Mouse (Mus musculus): ENCODE measurements around the gene Abi3.

Gene Abi3

GRCm38 (mm10) chr11:95826317-95827167 is 15.7 kb downstream of the Abi3 start:
- DNase-seq (ENCODE audit: low spot score in 2 of 2) = no peak

DNA sequence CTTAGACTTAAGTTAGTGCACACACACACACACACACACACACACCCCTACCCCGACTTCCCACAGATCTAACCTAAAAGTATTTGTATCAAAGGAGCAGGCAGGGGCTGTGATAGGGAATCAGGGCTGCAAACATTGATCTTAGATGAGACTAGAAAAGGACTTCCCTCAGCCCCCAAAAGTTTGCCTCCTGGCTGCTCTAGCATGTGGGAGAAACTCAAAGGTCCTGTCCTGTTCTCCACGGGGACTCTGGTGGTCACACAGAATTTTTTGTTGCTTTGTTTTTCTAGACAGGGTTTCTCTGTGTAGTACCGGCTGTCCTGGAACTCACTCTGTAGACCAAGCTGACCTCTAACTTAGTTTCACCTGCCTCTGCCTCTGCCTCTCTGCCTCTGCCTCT is 16.7 kb downstream of the Abi3 start:
- no peak for DNase-seq (ENCODE audit: low spot score in 2 of 2)

GRCm38 (mm10) chr11:95824877-95825243 is 17.4 kb downstream of the Abi3 start:
- peak in 1 of 2 experiments; percentile 44 for DNase-seq (ENCODE audit: low spot score in 2 of 2)

DNA sequence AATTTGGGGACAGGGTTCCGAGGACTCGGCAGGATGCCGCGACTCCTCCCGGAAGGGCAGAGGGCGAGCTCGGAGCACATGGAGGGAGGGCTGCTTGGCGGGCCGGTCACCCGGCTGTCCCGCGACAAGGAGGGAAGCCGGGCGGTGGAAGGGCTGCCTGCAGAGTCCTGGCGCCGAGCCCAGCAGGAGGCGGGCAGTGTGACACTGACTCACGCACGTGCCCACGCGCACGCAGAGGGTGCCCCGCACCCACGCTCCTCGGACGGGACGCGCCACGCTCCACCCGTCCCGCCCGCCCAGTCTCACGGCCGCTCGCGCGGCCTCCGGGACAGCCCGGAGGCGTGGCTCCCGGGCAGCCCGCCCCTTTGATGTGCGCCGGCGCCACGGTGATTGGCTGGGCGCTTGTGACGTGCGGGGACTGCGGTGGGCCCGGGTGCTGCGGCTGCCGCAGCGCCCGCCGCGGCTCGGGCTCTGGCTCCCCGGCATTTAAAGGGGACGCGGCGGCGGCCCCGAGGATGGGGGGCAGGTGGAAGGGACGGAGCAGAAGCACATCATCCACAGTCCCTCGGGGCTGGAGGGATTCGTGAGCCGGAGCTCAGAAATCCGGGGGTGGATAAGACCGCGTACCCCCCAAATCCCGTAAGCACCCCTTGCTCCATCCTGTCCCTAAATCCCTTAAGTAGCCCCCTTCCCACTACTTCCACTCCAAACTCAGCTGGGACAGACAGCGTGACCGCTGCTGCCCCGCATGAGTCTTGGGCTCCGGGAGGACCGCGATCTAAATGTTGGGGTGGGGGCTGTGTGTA is 18.0 kb downstream of the Abi3 start, which contains the start of gene Phospho1:
Phospho1 (plus strand) TSS at position 429 of the 806 bp plus-strand sequence.
- DNase-seq (ENCODE audit: low spot score in 2 of 2) = peak; percentile 91 to 93

GRCm38 (mm10) chr11:95822437-95822836 is 19.8 kb downstream of the Abi3 start:
- DNase-seq (ENCODE audit: low spot score in 2 of 2) = no peak

- no peak for DNase-seq (ENCODE audit: low spot score in 2 of 2)
Measured at GRCm38 (mm10) chr11:95821511-95821910, 20.8 kb downstream of the Abi3 start.

- no peak for DNase-seq (ENCODE audit: low spot score in 2 of 2)
Measured at GRCm38 (mm10) chr11:95819138-95819537, 23.1 kb downstream of the Abi3 start.

GRCm38 (mm10) chr11:95815412-95815811 is 26.9 kb downstream of the Abi3 start:
- DNase-seq (ENCODE audit: low spot score in 2 of 2) = no peak

GRCm38 (mm10) chr11:95814857-95815256 is 27.4 kb downstream of the Abi3 start:
- DNase-seq (ENCODE audit: low spot score in 2 of 2) = no peak

GRCm38 (mm10) chr11:95814101-95814500 is 28.2 kb downstream of the Abi3 start:
- no peak for DNase-seq (ENCODE audit: low spot score in 2 of 2)

- no peak for DNase-seq (ENCODE audit: low spot score in 2 of 2)
Measured at GRCm38 (mm10) chr11:95812224-95812623, 30.1 kb downstream of the Abi3 start.

DNA sequence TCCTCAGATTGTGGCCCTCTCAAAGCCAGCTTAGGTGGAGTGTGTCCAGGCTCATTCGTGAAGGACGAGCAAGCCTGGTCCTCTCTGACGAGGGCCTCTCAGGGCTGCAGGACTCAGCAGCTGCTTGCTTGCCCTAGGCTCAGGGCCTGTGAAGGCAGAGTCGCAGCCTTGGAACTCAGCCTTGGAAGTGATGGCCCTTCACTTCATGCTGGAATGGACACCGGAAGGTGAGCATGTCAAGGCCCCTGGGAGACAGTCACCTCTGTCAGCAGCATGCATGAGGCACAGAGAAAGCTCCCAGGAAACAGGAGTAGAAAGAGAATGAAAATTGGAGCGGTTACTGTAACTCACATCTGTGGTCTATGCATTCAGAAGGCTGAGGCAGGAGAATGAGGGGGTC is 30.5 kb downstream of the Abi3 start:
- no peak for DNase-seq (ENCODE audit: low spot score in 2 of 2)

DNA sequence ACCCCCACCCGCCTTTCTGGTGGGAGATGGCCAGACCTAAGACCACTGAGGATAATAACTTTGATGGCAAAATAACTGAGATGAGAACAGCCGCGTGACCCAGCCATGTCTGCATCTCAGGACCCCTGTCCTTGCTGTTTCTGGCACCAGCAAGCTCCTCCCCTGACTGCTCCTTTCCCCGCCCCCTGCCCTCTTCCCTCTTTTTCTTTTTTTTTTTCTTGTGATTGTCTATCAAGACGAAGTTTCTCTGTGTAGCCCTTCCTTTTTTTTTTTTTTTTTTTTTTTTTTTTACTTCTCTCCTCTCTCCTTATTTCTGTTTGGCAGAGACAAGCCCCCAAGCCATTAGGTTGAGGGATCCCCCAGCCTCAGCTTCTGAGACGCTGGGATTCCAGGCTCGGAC is 31.4 kb downstream of the Abi3 start:
- no peak for DNase-seq (ENCODE audit: low spot score in 2 of 2)

GRCm38 (mm10) chr11:95809603-95810002 is 32.7 kb downstream of the Abi3 start:
- DNase-seq (ENCODE audit: low spot score in 2 of 2) = no peak

DNA sequence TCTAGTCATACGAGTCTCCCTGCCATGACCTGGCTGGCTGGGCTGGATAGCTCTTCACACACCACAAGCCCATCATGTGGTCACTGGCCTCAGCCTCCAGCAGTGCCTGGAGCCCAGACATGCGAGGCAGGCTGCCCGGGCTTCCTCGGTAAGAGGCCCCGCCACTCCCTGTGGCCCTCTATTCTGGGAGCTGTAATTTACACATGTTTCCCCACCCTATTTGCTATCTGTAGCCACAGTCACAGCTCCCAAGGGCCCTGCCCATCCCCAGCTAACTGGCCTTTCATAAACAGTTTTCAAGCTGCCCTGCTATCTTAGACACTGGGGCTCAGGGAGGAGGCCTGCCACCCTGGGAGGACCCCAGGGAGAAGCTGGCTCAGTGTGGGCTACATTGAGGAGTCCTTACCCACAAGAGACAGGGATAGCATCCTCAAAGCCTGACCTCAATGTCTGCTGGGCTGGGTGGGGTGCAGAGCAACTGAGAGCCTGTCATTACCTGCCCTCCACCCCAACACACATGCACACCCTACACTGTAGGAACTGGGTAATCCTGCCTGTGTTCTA is 33.7 kb downstream of the Abi3 start:
- no peak for DNase-seq (ENCODE audit: low spot score in 2 of 2)

GRCm38 (mm10) chr11:95807884-95808283 is 34.4 kb downstream of the Abi3 start:
- no peak for DNase-seq (ENCODE audit: low spot score in 2 of 2)

DNA sequence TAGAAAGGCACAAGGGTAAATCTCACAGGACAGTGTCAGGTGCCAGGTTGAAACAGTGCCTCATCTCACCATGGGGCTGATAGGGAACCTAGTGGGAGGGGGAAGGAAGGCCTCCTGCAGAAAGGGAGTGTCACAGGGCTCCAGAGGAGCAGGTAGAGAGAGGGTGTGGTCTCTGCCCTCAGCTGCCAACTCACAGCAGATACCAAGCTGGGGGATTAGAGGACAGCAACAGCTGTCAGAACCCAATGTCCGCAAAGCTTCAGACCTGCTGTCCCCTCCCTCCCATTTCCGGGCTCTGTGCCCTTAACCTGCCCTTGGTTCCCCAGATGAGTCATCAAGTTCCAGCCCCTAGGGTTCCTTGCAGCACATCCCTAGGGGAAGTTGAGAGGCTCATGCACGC is 36.7 kb downstream of the Abi3 start:
- no peak for DNase-seq (ENCODE audit: low spot score in 2 of 2)

- no peak for DNase-seq (ENCODE audit: low spot score in 2 of 2)
Measured at GRCm38 (mm10) chr11:95805010-95805409, 37.3 kb downstream of the Abi3 start.

DNA sequence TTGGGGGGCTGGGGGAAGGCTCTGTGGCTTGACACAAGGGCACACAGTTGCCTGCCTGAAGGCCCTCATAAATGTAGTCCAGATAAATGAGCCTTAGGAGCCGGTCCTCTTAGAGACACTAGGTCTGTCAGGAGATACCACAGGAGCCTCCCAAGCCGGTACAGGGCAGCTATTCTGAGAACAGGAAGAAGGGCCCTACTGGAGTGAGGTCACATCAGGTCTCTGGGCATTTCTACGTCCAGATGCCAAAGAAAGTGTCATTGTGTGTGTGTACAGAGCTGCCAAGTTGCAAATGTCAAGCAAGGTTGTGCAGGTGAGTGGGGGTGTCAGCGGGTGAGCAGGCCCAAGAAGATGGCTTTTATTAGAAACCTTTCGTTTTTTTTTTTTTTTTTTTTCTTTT is 46.7 kb downstream of the Abi3 start:
- DNase-seq (ENCODE audit: low spot score in 2 of 2) = no peak

GRCm38 (mm10) chr11:95794201-95794600 is 48.1 kb downstream of the Abi3 start:
- DNase-seq (ENCODE audit: low spot score in 2 of 2) = no peak

DNA sequence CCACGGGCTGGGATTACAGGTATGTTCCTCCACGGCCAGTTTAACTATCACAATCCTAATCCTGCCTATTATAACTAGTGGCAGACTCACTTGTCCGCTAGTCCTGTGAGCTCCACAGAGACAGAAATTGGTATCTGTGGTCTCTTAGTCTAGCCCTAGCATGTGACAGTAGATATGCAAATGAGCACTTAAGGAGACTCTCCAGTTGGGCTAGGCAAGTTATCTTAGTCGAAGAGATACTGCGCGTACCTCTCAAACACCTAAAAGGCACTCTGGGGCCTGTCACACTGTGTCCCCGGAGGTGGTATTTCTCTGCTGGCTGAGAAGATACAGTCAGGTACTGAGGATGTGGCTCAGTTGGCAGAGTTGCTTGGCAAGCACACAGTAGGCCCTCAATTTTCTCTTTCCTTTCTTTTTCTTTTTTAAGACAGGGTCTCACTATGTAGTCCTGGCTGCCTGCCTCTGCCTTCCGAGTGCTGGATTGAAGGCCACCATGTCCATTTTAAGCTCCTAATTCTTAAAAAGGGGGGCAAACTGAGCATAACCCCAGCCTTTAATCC is 49.2 kb downstream of the Abi3 start:
- DNase-seq (ENCODE audit: low spot score in 2 of 2) = no peak

DNA sequence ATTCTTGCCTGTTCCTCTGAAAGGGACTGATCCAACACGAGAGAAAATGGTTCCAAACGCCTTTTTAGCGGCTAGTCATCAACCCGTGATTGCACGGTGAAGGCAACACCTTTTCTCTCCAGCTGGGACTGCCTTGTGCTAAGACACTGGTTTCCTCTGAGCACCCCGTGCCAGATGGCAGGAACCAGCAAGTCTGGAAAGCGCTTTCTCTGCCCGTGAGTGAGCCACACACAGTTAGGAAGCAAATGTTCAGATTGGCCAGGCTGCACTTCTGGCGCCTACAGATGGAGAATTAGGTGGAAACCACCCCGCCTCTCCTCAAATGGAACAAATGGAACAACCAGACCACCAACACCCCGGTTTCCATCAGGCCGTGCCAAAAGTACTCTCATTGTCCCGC is 50.5 kb downstream of the Abi3 start:
- no peak for DNase-seq (ENCODE audit: low spot score in 2 of 2)

Data from urinary bladder, postnatal 4 days (tissue).